Mouse (Mus musculus) embryonic fibroblast, embryonic 13.5 days (primary cell): ENCODE results near the gene Gm10392.

ENCODE experiments used
- CTCF ChIP-seq: IDR thresholded peaks from 2 replicates; pipeline ENCODE4 v1.5.1; 2011; ENCODE audit warnings: mild to moderate bottlenecking, control low read depth, low read length, moderate library complexity, borderline replicate concordance; ENCODE audit not compliant: insufficient read depth
- POLR2A ChIP-seq: IDR thresholded peaks from 2 replicates; pipeline ENCODE4 v1.6.1; 2011; ENCODE audit warnings: low read depth, mild to moderate bottlenecking, control low read depth, low read length, moderate library complexity

DNA sequence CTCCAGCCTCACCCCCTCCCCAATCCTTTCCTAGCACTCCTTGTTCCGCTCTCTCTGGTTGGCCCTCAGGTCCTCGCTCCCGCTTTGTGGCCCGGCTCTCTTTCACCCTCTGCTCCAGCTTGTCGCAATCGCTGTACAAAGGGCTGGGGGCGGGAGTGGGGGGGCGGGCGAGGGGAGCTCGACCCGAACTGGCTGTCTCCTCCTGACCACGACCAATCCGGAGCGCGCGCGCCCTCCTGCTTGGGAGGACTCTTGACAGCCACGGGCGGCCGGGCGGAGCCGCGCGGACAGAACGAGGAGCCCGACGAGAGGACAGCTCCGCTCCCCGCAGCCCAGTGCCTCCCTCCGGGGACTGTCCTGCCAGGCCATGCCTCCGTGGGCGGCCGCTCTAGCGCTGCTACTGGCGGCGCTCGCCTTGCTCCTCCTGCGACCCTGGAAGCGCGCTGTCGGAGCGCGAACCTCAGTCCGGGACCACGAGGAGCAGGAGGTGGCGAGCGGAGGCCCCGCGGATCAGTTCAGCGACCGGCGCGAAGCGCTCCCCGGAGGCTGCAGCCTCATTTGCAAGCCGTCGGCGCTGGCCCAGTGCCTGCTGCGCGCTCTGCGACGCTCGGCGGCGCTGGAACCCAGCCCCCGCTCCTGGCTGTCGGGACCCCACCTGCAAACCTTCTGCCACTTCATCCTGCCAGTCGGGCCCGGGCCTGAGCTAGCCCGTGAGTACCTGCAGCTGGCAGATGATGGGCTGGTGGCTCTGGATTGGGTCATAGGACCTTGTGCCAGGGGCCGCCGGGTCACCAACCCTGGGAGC, 4.0 kb downstream of the Gm10392 start, which contains the start of gene Abhd15:
- TF ChIP-seq CTCF (no peak), POLR2A (peak; percentile 69)
